Mouse (Mus musculus) fibroblast of lung, adult 2 months (primary cell): Measurements from ENCODE around the gene Bora.
A peak's percentile ranks its signal among the peaks of the same experiment; 100 is the strongest.

Experiments used
- DNase-seq: peaks from one replicate; pipeline ENCODE4 v3.0.0-alpha.2; 2011; ENCODE audit warnings: low read depth

The Bora gene

DNA sequence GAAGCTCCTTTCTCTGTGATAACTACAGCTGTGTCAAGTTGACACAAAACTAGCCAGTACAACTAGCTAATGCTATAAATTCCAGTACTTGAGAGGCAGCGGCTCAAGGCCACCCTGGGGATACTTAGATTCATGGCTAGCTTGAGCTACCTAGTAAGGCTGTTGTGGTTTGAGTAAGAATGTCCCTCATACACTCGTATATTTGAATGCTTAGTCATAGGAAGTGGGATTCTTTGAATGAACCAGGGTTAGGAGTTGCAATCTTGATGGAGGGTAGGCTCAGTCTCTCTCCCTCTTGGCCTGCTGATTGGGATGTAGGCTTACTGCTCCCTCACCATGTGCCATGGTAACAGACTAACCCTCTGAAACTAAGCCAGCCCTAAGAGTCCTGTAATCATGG is 17.1 kb downstream of the Bora start:
- no peak for DNase-seq

DNA sequence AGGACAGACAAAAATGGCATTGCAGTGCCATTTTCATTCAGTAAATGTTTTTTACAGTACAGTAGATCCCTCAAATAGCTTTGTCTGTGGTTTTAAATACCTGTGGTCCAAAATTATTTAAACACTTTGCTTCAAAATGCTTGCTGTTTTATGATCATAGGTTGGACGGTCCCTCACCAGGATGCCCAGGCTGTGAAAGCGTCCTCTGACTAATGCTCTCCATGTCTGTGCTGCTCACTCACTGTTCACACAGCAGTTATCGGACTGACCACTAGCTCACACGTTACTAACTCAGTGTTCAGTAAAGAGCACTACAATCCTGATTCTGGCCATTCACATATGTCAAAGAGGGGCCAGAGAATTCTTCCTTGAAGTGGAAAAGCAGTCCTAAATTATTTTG is 25.1 kb downstream of the Bora start:
- DNase-seq: peak; percentile 44

DNA sequence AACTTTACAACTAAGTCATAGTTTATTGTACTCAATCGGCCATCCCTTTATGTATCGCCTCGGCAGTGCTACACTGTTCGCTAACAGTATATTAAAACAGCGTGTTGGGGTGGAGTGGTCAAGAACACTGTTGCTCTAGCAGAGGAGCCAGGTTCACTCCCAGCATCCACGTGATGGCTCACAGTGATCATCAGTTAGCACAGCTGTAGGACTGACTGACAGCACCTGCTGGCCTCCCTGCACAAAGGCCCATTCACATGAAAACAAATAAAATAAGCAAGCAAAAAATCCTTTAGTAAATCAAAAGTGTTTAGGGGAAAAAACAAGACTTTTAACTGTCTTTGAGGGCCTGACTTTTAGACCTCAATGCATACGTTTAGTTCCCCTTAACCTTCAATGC is 42.9 kb downstream of the Bora start:
- no peak for DNase-seq

DNA sequence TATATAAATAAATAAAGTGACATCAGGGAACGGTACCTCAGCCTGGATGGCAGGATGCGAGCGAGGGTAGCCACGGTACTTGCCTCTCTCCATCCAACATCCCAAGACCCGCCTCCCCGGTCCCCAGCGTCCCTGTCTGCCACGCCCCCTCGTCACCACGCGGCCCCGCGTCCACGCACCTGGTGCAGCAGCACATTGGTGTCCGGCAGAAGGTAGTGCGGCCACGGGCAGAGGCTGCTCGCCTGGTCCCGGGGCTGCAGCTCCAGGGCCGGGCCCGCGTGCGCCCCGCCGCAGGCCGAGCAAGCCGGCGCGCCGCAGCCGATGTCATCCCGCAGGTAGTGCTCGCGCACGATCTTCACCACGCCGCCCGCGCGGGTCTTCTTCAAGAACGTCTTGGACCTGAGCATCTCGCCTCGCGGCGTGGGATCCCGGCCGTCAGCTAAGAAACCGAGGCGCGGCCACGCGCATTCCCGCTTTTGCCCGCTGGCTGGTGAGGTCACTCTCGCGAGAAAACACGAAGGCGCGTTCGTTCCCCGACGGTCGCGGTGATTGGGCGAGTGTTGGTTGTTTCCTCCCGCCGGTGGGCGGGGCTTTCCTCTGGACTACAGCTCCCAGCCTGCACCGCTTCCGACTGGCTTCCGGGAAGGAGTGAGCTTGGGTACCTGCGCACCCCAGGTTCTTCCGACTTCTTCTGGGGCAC is 53.4 kb downstream of the Bora start, which contains the start of the genes Pibf1 and Dis3:
Pibf1 (plus strand) TSS at position 158 of the 700 bp plus-strand sequence.
Dis3 (minus strand) TSS at position 504 of the 700 bp plus-strand sequence.
- peak; percentile 94 for DNase-seq

DNA sequence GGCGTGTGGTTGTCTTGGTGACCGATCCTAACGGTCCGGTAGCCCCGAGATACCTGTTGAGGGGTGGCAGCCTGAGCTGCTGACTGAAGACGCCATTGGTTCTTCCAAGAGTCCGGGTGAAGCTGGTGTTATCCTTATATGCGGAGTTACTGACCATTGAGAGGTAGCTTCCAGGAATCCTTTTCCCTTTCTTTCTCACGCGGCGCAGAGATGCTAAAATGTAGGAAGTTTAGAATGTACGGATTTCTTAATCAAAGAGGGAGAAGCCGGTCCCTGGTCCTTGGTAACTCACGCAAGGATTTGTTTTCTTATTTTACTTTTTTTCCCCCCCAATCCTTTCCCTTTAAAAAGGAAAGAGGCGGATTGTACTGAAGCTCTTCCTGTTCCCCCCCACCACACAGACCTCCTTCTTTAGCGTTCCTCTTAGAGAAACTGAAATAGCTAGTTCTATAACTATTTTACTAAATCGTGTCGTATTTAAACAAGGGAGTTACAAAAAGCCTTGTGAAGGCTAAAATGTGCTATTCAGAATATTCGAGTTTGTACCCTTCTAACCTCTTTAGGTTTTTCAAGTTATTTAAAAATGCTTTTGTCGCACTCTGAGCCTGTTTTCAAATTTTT is 54.1 kb downstream of the Bora start:
- peak; percentile 8 for DNase-seq

DNA sequence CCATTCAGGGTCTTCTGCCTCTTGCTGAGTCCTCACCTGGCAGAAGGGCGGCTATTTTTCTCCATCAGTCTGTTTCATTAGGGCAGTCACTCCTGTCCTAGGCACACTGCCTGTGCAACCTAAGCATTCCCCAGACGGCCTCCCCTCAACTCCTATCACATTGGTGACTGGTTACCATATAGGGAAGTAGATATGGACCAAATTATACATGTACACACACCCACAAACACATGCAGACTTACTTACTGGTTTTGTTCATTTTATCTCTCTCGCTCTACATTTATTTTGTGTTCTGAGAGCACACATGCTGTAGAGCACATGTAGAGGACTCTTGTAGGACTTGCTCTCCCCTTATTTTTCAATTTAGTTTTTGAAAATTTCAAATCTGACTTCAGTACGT is 57.0 kb downstream of the Bora start:
- DNase-seq: no peak

DNA sequence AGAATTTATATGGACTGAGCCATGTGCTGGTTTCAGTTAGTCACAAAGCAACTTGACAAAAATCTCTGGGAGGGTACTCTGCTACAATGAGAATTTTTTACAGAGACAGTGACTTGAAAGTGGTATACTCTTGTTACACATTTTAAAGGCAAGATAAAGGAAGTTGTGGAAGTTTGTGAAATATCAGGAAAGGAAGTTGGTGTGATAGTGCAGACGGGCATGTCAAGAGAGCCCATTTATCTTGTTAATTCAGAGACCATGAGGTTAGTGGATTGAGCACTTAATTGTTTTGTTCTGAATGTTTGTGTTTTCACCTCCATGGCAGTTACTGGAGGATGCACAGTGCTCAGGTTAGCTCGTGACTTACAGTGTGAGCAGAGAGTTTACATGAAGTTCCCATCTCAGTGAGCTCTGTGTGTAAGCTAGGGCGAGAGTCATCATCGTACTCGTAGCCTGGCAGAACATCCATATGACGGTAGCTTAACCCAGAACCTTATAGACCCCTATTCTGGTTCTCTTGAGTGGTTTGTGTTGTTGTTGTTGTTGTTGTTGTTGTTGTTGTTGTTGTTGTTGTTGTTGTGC is 58.6 kb downstream of the Bora start:
- DNase-seq: no peak

DNA sequence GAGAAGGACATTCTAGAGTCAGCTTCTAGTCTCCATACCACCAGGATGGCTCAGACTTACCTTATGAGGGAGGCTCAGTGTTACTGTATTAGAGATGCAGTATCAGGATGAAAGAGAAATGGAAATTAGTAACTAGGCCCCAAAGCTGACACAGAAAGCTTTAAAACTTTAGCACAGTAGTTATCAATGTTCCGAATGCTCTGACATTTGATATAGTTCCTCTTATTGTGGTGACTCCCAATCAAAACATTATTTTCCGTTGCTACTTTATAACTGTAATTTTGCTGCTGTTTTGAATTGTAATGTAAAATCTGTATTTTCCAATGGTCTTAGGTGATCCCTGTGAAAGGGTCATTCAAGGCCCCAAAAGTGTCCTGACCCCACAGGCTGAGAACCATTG is 60.6 kb downstream of the Bora start:
- no peak for DNase-seq

DNA sequence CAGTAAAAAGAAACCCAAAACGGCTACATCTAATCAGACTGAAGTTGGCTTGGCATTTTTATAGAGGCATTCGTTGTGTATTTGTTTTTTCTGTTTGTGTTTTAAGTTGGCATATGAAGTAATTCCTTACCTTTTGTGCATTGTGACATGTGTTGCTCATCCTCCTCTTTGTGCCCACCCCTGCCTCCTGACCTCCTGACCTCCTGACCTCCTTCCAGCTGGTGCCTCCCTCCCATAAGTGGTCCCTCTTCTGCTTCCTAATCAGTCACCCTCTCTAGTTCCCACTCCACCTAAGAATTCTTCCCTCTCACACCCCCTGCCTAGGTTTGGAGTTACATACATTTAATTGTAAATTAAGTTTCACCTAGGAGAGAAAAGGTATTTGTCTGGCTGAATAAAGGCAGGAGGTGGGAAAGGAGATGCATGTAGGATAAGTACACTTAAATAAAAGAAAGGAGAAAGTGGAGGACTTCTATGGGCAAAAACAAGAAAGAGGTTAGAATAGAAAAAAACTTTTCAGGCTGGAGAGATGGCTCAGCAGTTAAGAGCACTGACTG is 61.7 kb downstream of the Bora start:
- no peak for DNase-seq

DNA sequence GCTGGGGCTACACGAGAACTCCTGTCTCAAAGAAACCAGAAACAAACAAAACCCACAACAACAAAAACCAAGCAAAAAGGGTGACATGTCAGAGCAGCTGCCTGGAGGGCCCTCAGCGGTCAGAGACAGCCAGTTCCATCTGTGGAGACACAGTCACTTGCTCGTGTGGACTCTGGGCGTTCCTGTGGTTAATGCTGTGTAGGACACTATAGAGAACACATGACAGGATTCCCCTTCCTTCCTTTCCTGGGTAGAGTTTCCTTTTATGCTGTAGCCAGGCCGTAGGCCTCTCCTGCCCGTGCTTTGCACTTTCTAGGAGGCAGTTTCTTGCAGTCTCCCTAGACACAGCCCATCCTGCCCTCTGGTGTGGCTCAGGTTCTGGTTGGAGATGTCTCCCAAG is 62.7 kb downstream of the Bora start:
- DNase-seq: no peak

DNA sequence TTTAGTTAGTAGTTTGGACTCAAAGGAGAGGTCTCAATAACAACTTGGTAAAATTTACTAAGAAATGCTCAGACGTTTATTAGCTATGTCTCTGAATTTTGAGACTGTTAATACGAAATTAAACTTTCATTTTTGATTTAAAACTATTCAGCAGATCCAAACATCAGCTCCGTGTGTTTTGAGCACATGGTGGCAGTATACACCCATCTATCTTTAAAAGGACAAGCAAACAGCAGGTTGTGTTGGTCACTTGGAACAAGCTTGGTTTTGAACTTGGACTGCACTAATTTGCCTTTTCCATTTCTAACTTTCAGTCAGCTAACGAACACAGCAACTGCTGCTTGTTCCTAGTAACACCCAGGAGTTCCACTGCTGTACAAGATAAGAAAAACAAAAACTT is 71.6 kb downstream of the Bora start:
- DNase-seq: no peak

DNA sequence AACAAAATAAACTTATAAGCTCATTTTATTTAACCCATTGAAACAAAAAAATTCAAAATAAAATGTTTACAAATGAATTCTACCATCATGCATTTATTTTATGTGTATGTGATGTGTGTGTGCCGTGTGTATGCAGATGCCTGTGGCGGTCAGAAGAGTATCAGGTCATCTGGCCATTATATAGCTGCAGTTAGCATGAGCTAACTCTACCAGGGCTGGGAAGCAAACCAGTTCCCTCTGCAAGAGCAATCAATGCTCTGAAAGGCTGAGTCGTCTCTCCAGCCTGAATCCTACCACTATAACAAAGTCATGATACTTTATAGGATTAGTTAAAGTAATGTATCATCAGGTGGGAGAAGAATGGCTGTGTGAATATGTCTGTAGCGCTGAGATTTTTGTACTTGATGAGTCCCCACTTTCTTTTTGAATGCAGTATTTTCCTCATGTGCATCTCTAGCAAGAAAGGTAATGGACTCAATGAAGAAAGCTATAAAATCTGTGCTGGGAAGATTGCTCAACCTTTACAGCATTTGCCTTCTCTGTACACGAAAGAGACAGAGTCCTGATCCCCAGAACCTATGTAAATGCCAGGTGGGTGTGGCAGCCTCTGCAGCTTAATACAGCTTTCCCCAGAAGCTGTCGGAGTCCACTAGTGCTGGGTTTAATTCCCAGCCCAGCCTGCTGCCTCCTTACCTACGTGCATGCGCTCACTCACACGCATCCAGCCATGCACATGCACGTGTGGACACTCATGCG is 75.7 kb downstream of the Bora start:
- DNase-seq: no peak

DNA sequence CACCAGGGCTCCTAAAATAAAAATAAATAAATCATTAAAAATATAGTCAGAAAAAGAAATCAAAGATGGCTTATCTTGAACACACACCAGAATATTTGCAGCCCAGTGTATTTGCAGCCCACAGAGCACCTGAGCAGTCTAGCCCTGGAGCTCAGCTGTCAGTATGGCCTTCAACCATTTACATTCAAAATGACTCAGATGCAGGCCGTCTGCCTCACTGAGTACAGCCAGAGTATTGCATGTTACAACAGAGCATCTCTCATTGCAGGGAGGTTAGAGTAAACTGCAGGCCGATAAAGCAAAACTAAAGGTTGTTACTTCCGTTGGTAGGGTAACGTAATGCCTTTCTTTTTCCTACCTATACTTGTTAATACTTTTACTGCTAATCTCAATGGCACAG is 78.1 kb downstream of the Bora start:
- DNase-seq: no peak
